Mouse (Mus musculus): ENCODE measurements at regions not wholly inside any gene's neighbourhood (a gene's known extent, or its start where the extent isn't known, plus 50 kb on each side); places are given as distances from the start of the nearest gene placed in this dataset.

DNA sequence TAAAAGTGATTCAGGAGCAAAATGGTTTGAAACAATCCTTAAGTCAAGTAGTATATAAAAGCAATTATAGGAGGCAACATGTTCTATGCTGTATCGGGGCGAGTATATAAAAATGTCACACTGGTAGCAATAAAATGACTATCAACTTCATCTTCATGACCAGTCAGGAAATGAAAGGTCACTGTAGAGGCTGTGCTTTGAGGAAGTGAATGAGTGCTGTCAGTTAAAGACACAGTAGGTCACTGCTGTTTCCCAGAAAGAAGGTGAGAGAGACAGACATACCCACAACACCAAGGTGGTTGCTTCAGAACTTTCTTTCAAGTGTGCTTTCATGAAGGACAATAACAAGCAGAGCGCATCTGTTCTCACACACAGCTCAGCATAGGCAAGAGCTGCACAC lies 292.4 kb downstream of the Cd47 start:
- DNase-seq, result no peak

- no peak for DNase-seq
Measured at GRCm38 (mm10) chr16:50095858-50096551, 295.7 kb downstream of the Cd47 start.

- DNase-seq, result no peak
Measured at GRCm38 (mm10) chr16:50096563-50096962, 296.2 kb downstream of the Cd47 start.

GRCm38 (mm10) chr16:50103340-50103739 lies 303.0 kb downstream of the Cd47 start:
- no peak for DNase-seq

GRCm38 (mm10) chr16:50118150-50118549 lies 314.0 kb downstream of the Bbx start:
- DNase-seq, result no peak

- no peak for DNase-seq
Measured at GRCm38 (mm10) chr16:50122460-50122859, 309.7 kb downstream of the Bbx start.

DNA sequence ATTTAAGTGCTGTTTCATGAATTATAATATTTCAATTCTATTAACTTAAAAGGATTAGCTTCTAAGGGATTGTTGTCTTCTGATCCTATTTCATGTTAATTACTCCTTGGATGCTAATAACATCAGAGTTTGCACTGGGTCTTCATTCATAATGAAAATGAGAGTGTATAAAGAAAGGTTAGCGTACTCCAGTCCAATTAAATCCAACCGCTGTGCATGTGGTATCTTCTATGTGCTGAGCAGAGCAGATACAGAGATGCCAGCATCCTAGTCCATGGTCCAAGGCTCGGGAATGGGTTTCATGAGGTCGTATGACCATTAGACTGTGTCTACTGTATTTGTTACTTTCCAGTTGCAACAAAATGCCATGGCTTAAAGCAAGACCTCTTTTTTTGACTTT lies 307.5 kb downstream of the Bbx start:
- DNase-seq, result no peak

DNA sequence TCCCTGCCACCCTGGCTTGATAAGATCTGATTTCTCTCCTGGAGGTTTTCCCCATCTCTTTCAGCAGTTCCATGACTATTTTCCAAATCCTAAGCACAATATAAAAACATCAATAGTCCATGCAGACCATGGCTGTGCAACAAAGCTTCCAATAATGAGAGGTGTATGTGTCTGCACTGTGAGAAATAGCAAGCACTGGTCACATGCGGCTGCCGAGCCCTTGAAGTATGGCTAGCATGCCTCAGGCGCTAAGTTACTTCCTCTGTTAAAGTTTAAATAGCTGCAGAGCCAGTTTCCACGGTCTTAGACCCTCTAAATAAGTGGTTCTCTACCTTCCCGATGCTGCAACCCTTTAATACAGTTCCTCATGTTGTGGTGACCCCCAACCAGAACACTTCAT lies 306.6 kb downstream of the Bbx start:
- no peak for DNase-seq

- no peak for DNase-seq
Measured at GRCm38 (mm10) chr16:50131406-50131805, 300.8 kb downstream of the Bbx start.

Measured in adrenal gland, postnatal 14 days (tissue).